Mouse (Mus musculus) frontal cortex, adult 2 months (tissue): Measurements from ENCODE around the gene Ddx59. TPM values are rescaled to one million over a fixed set of nuclear protein-coding genes. Genes with fewer than 3 reads are reported as not detected.

Experiments
- DNase-seq, 2 experiments: peaks; one replicate each; pipeline ENCODE4 v3.0.0; 2022; ENCODE audit warnings: low spot score in 1 of 2; ENCODE audit errors: extremely low spot score in 1 of 2
- polyA plus RNA-seq: library from polyadenylated mRNA; depleted of rRNA; stranded (reverse); fragments of >200 nt; gene quantifications from 2 replicates; pipeline ENCODE4 v1.2.3, GENCODE M21; 2012; rRNA removed

The Ddx59 gene
- polyA plus RNA-seq = 6.6 and 7.8 TPM in 2 replicates

DNA sequence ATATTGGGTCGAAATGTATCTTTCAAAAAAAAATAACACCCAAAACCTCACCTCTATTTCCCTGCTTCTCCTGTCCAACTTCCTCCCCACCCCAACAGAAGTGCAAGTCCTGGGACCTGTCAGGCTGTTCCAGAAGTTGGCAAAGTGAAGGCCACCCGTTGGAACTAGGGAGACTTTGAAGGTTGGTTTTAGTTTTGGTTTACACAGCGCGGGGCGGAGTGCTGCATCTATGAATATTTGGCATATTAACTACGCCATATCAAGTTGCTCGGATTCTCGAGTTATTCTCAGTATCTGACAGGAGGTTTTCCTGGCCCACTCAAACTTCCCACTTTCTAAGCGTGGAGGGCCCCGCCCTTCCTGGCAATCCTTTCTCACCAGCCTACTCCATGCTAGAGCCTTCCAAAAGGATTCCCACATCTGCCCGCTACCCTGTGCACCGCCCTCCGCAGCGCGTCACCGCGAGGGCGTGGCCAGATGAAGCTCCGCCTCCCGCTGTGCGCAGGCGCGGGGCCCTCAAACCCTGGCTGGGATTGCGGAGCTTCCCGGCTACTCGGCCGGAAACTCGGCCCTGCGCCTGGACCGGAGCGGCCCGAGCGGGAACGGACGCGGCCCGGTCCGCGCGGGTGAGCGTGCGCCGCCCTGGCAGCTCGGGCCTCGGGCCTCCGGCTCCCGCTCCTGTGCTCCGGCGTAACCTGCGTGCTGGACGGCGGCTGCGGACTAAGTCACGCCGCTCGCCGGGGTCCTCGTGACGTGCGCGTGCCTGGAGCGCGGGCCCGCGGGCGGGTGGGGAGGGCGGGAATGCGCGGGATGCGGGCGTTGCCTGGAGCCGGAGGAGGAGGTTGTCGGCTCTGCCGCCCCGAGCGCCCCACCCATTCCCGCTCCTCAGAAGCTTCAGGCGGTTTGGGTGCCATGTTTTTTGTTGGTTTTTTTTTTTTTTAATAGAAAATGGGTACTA, at the start of gene Ddx59:
Gene Ddx59, plus strand, starts transcription at position 474 of the 958 bp plus-strand sequence.
- DNase-seq = peak; percentile 92 to 98

DNA sequence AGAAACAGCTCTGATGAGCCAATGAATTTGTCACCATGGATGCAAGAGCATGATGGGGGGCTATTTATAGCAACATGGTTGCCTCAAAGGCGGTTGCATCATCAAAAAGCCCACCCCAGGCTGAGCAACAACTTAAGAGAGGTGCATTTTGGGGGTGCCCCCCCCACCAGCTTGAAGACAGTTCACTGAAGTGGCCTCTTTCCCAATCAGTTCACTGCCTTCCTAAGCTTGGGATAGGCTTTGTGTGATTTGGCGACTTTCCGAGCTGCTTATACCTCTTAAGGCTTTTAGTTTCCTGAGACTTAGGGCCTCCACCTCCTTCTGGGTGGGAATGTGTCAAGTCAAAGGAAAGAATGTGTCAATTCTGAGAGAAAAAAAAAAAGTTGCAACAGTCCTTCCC, 49.1 kb upstream of the Ddx59 start:
- no peak for DNase-seq

DNA sequence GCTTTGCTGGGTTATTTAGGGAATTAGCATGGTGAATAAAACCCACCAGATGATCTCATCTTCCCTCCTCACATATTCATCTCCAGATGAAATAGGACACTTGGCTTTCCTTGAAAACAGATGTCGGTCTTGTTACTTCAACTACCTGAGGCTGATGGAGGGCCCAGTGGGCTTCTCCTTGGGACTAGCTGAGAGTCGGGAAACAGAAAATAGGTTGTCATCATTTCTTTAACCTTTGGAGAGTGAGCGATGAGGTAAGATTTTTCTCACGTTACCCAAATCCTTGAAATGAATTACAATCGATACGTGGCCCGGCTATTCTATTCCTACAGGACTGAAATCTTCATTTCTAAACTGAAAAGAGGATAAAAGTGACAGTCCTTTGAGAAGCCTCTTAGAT, 35.8 kb upstream of the Ddx59 start:
- DNase-seq = no peak

DNA sequence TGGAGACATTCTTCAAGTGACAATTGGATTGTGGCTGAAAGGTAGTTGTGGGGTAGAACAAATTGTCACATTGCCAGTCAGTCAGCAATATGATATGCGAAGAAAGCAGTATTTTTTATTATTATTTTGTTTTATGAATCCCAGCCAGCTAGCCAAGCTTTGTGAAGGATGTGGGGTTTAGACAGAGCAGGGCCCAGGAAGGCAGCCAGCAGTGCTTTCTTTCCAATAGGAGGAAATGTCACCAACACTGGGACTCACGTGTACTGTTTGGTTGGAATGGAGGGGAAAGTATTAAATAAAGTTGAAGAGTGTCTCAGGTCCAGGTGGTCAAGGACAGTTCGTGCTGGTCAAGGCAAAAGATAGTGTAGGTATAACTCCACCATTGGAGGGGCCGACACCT, 34.9 kb upstream of the Ddx59 start:
- no peak for DNase-seq

DNA sequence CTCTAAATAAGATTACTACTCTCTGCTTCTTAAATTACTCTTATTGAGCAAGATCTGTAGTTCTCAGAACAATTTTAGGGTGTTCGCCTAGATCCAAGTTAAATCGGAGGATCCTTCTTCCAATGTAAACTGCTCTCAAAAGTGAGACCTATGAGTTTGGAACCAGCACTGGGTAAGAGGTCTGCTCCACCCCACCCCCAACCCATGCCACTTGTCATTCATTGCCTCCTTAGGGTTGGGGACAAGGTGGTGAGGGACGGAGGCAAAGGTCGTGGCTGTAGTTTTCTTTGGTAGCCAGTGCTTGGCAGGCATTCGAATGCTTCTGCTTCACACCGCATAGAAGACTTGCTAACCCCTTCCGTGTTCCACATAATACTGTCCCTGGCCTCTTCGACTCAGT, 34.5 kb upstream of the Ddx59 start:
- DNase-seq = no peak

DNA sequence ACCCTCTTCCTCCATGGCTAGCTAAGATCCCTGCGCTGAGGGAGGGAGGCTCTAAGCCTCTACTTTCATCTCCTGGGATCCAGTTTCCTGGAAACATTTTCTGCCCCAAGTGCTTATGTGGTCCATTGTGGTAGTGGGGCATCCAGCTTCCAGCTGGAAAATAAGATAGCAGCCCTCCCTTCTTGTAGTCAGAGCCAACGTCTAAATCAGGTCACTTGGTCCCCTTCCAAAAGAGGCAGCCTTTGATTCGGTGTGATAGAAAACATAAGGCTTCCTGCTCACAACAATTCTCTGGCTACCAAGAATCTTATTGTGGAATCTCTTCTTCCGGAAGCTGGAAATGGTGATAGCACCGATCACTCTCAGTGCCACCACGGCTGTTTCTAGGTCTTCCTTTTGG, 33.9 kb upstream of the Ddx59 start:
- no peak for DNase-seq

DNA sequence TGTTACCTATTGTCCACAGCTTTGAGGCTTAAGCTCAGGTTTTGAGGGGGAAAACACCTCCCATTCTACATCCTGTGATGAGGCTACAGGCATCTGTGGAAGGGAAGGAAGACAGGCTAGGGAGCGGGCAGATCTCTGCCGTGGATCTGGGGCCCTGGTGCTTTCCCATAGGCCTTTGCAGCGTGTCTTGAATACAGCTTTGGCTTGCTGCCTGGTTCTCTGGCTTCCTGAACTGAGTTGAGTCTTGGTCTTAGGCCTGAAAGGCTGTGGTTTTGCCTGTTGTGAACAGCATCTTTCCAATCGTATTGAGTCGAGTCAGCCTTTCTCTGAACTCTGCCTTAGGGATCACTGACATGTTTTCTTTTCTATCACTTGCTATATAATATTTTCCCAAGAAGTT, 33.5 kb upstream of the Ddx59 start:
- no peak for DNase-seq

DNA sequence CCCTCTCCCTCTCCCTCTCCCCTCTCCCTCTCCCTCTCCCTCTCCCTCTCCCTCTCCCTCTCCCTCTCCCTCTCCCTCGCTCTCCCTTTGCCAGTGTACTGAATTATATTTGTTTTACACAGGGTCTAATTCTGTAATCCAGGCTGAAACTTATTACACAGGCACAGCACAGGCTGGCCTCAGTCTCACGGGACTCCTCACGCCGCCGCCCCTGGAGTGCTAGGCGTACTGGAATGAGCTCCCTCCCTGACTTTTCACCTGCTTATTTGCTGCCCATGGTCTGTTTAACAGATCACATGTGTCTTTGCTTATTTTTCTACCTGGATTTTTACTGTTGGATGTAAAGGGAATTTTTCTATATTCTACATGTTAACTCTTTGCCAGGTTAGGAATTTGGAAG, 28.2 kb upstream of the Ddx59 start:
- no peak for DNase-seq

DNA sequence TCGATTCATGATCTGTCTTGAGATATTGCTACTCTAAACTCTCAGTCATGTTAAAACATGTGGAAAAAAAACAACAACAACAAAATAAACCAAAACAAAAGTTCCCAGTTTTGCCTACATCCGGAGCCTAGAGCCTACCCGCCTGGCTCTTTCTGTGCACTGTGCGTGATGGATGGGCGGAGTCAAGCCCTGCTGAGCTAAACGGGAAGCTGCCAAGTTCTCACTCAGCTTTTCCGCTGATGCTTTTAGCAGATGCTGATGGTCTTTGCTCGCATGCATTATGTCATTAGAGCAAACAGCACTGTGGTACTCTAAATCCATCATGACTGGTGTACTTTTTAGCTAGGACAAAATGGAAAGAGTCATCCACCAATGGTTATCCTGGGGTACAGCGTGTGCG, 20.6 kb upstream of the Ddx59 start:
- no peak for DNase-seq

DNA sequence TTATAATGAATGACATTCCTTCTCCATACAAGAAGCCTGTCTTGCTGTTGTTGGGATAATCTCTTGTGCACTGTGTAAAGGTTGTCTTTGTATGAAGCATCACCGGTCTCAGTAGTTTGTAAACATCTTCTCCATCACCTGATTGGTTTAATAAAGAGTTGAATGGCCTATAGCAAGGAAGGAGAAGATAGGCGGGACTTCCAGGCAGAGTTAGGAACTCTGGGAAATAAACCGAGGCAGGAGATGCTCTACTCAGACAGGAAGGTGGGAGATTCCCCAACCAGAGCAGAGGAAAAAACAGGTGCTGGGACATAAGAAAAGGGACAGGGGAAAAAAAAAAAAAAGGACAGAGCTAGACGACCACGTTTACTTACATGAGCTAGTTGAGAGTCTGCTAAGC, 20.0 kb upstream of the Ddx59 start:
- no peak for DNase-seq

DNA sequence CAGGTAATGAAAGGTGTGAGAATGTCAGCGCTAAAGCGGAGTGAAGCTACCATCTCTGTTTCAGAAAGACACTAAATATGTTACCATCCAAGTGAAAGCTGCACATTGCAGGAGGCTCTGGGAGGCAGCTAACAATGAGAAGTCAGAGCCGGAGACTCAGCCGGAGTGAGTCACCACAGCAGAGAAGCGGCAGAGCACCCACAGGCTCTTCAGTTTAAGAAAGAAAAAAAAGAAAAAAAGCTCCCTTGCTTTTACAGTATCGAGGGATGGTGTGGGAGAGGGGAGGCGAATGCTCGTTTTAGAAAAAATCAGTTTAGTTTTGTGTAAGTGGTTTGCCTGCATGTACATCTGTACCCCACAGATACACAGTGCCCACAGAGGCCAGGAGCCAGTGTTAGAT, 13.8 kb upstream of the Ddx59 start:
- peak; percentile 67 to 80 for DNase-seq

DNA sequence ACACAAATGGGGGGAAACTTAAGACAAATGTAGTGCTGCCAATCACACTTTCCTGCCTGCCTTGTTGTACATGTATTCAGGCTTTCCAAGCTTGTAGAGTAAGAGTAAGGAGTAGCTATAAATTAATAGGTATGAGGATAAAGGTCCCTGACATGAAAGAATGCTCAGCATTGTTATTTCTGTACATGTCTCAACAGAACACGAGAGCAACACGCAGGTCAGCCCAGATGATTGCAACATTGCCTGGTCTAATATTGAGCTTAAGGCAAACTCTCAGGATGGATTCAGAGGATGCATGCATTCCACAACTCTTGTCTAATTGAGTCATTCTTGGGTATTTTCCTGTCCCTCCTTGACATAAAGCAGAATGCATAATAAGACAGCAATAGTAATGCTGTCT, 5.4 kb upstream of the Ddx59 start:
- no peak for DNase-seq

DNA sequence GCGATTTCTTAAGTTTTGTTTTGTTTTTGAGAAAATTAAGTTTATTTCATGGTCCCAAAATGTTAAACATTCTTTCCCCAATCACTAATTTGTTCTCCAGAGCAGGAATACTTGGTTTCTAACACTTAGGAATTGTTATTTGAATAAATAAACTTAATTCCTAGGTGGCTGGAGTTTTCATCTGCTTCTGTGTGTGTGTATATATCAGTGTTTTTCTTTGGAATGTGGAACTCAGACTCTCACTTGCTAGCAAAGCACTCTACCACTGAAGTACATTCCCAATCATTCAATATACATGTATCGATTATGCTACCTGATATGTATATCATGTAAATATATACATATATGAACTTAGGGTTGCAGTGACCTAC, 670 bp downstream of the Ddx59 start:
- DNase-seq = no peak

DNA sequence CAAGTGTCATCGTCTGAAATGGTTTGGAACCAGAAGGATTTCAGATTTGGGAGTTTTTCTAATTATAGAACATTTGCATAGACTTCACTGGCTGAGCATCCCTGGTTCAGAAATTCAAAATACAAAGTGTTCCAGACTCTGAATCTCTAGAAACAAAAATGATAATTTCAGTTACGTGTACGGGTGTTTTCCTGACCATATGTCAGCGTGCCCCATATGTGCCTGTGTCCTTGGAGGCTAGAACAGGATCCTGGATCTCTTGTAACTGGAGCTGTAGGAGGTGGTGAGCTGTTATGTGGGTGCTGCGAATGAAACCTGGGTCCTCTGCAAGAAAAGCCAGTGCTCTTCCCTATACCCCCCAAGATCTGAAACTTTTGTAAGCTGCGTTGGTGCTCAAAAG, 3.3 kb downstream of the Ddx59 start:
- DNase-seq = peak; percentile 57 to 71

DNA sequence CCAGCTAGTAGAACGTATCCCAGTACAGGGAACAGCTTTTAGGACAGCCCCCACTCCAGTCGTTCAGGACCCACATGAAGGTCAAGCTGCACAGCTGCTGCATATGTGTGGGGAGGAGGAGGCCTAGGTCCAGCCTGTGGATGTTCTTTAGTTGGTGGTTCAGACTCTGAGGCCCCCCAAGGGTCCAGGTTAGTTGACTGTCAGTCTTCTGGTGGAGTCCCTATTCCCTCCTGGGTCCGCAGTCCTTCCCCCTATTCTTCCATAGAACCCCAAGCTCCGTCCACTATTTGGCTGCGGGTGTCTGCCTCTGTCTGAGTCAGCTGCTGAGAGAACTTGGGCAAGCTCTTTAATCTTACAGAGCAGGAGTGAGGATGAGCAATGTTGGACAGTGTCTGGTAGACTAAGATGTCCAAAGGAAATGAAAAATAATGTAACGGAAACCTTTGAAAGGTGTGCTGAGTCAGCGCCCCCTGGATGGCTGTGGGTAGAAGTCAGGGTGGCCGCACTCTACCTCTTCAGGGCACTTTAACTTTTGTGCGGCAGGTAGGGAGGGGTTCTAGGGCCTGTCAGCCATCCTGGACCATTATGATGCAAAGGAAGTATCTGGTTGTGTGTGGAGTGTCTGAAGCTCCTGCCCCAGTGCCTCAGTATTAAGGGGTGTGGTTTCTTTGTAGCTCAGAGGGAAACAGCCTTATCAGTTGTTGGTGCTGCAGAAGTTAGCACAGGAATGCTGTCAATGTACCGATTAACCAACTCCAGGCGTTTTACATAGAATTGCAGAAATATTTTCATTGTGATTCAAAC, 12.3 kb downstream of the Ddx59 start:
- no peak for DNase-seq

DNA sequence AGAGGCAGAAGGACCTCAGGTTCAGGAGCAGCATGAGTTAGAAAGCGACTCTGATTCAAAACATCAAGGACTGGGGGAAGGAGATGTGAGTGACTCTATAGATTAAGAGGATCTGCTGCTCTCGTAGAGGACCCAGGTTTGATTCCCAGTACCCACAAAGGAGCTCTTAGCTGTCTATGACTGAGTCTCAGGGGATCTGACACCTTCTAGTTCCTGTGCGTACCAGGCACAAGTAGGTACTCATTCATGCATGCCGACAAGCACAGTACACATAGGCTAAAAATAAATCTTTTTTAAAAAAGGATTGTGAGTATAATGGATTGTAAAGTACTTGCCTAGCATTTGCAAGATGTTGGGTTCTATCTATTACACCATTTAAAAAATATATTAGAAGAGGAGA, 13.9 kb downstream of the Ddx59 start:
- no peak for DNase-seq

DNA sequence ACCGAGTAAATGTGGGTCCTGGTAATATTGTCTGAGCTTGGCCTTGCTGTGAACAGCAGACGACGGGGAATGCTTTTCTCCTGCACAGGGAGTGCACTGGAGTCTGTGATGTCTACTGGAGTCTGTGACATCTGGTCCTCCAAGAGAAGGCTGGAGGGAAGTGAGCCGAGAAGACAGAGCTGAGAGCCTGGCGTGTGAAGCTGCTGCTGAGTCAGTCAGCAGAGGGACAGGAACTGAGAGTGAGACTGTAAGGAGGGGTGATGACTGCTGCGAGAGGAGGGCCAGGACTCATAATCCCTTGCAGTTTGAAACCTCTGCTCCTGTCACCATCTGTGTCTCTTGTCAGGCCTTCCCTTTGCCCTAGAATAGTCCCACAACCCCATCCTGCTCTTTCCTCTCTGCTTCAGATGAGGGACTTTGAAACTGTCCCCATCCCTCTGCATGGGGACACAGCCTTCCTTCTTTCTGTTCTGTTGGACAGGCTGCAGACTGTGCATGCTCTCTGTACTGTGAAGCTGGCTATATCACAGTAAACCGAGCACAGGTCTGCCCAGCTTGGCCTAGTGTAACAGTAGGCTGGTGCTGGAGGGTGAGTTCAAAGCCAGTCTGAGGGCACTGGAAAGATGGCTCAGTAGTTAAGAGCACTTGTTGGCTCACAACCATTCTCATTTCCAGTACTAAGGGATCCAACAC, 15.2 kb downstream of the Ddx59 start:
- peak in 1 of 2 experiments; percentile 10 for DNase-seq

DNA sequence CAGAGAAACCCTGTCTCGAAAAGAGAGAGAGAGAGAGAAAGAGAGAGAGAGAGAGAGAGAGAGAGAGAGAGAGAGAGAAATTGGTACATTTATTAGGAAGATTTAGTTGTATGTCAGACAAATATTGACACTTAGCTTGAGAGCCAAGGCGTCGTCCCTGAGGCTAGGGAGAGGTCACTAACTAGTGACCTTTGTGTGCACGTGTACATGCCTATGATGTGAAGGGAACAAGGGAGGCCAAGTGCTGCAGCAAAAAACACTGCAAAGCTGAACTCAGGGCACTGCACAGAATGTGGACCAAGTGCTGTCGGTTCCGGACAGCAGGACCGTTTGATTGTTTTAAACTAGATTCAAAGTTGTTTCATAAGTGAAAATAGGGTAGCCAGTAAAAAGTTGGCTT, 25.7 kb downstream of the Ddx59 start:
- DNase-seq = no peak

DNA sequence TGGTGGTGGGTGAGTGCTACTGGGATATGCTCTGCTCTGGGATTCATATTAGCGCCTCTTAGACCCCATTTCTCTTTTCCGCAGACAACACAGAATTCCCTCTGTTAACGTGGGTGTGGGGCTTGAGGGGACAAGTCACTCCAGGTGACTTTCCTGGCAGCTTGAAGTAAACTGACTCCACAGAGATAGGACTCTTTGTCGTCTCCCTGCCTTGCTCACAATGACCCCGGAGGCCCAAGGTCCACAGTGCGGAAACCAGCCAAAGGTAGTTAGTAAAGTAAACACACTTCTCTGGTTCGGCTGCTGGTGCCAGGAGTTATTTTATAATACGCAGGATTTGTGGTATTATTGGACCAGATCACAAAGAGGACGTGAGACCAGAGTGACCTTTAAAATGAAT, 27.7 kb downstream of the Ddx59 start:
- DNase-seq = no peak

DNA sequence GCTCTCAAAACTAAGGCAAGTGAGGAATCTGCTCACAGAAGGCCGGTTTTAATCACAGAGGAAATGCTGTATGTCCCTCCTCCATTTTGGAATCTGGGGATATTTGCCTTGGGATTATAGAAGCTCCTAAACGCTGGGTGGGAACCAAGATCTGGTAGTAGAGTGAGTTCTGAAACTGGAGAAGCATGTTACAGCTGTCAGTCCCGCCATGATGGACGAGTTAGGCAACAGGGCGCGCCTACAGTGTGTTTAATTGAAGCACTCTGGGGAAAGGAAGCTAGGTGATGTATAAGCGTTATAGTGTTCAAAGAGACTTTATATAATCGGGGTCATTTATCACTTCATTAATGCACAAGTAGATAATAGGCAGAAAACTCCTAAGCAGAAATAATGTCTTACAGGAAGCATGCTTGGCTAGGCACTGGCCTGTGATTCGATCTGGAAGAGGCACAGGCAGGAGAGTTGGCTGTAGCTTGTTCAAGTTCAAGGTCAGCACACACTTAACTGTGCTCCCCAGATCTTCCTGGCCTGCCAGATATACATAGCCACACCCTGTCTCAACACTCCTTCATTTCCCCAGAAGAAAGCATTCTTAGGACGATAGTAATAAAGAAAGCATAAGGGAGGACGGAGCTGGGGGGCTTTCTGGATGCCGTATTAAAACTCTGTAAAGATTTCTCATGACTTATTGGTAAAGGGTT, 29.6 kb downstream of the Ddx59 start:
- no peak for DNase-seq

DNA sequence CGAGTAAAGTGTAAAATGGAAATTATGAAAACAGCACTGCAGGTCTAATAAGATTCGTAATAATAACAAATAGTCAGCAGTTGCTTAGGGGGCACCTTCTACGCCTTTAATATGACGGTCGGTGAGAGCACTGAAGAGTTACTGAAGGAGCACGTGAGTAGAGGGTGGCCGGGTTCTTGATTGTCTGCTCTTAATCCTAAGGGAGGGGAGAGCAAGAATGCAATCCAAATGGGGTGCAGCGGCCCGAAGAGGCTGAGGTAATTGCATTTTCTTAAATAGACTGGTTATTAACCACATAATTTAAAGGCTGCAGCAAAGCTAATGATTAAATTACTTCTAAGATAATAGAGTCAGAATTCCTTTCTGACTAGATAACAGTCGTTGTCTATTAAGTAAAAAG, 31.9 kb downstream of the Ddx59 start:
- DNase-seq = no peak
